Mouse (Mus musculus) limb, embryonic 13.5 days (tissue): Measurements from ENCODE around the gene Mcemp1. TPM values are rescaled to one million over a fixed set of nuclear protein-coding genes. Genes with fewer than 3 reads are reported as not detected.
A peak's percentile ranks its signal among the peaks of the same experiment; 100 is the strongest.

Experiments
- ATAC-seq: fragments of 200-750 bp; cut with Nextera tagmentation; 2 replicates; pipeline ENCODE4 v1.8.0; 2017; ENCODE audit warnings: low read depth, moderate number of reproducible peaks, moderate TSS enrichment; ENCODE audit not compliant: low FRiP score
- H3K27ac ChIP-seq: fragments of 300-500 bp; sonication (generic); 2 replicates; pipeline ENCODE4 v1.5.1; 2015; ENCODE audit warnings: inconsistent platforms, mild to moderate bottlenecking, moderate library complexity
- H3K27me3 ChIP-seq: fragments of 300-500 bp; sonication (generic); 2 replicates; pipeline ENCODE4 v1.6.1; 2015; ENCODE audit warnings: mild to moderate bottlenecking, inconsistent platforms
- H3K36me3 ChIP-seq: fragments of 300-500 bp; sonication (generic); 2 replicates; pipeline ENCODE4 v1.6.1; 2015; ENCODE audit warnings: inconsistent platforms, mild to moderate bottlenecking, moderate library complexity
- H3K4me1 ChIP-seq: fragments of 300-500 bp; sonication (generic); 2 replicates; pipeline ENCODE4 v1.6.1; 2015; ENCODE audit warnings: inconsistent platforms
- H3K4me2 ChIP-seq: fragments of 300-500 bp; sonication (generic); replicated peaks from 2 replicates; pipeline ENCODE4 v1.6.1; 2015; ENCODE audit warnings: inconsistent platforms, mild to moderate bottlenecking, moderate library complexity
- H3K4me3 ChIP-seq: fragments of 300-500 bp; sonication (generic); 2 replicates; pipeline ENCODE4 v1.5.1; 2015; ENCODE audit warnings: moderate library complexity, mild to moderate bottlenecking, inconsistent platforms
- H3K9ac ChIP-seq: fragments of 300-500 bp; sonication (generic); 2 replicates; pipeline ENCODE4 v1.6.1; 2015; ENCODE audit warnings: mild to moderate bottlenecking, inconsistent platforms
- H3K9me3 ChIP-seq: fragments of 300-500 bp; sonication (generic); 2 replicates; pipeline ENCODE4 v1.6.1; 2016; ENCODE audit warnings: inconsistent platforms
- WGBS: fragments of 180-500 bp; shearing (Covaris S2); methylation state at CpG from one replicate; pipeline ENCODE4 v1.1.7; 2015; 5-methylcytosine and 5-hydroxymethylcytosine counted together
- polyA plus RNA-seq: library from polyadenylated mRNA; unstranded; fragments of >200 nt; fragmentation: Nextera tagmentation; extraction: Ambion mirVana; gene quantifications from 2 replicates; pipeline ENCODE4 v1.2.1, GENCODE M21; 2015

The Mcemp1 gene
- polyA plus RNA-seq, 1 experiment from 2014 or later = not detected

DNA sequence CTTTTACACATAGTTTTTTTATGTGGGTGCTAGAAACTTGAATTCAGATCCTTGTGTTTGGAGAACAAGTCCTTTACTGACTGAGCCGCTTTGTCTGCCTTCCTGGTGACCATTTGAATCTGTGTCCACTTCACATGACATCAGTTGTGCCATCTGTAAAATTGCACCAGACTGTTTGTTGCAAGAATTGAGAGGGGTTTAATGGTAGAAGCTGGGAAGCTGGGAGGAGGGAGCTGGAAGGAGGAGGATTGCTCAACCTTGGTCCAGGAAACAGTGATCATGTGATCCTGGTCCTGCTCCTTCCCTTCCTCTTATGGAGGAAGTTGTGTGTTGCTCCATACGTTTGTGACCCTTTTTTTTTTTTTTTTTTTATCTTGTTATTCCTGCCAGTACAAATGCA lies 17.3 kb upstream of the Mcemp1 start:
- H3K4me1 ChIP-seq = no peaks in the 10 kb centered on the region
- no peak overlapping the region for H3K27ac ChIP-seq
- no peaks in the 10 kb centered on the region for H3K9me3 ChIP-seq
- no peaks in the 10 kb centered on the region for H3K27me3 ChIP-seq
- ATAC-seq = no peak
- H3K9ac ChIP-seq = no peak overlapping the region
- no peak overlapping the region for H3K4me3 ChIP-seq
- 67% methylated on average over 2 of the region's 2 CpGs for WGBS
- H3K4me2 ChIP-seq = no peak overlapping the region
- H3K36me3 ChIP-seq = no peaks in the 10 kb centered on the region

DNA sequence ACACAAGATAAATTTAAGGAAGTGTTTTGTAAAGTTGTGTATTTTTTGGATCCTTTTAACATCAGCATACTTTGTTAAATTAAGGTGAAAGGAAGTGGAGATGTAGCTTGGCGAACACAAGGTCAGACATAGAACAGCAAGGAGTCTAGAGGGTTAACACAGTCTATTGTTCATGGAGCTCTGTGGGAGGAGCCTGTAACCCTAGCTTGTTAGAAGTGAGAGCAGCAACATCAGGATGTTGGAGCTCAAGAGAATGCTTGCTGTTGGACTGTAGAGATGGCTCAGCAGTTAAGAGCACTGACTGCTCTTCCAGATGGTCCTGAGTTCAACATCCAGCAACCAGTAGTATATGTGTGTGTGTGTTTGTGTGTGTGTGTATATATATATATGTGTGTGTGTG lies 16.6 kb upstream of the Mcemp1 start:
- H3K4me3 ChIP-seq = no peak overlapping the region
- H3K27me3 ChIP-seq = no peaks in the 10 kb centered on the region
- no peak overlapping the region for H3K9ac ChIP-seq
- peak; percentile 61; the same call in 1 of the 2 replicates for ATAC-seq
- H3K27ac ChIP-seq = no peak overlapping the region
- H3K9me3 ChIP-seq = no peaks in the 10 kb centered on the region
- H3K36me3 ChIP-seq = no peaks in the 10 kb centered on the region
- 0 out of 2 replicates have a peak overlapping the region, but pooled peaks have one; percentile 14 for H3K4me2 ChIP-seq
- 33% methylated on average over 1 of the region's 1 CpGs for WGBS
- no peaks in the 10 kb centered on the region for H3K4me1 ChIP-seq

DNA sequence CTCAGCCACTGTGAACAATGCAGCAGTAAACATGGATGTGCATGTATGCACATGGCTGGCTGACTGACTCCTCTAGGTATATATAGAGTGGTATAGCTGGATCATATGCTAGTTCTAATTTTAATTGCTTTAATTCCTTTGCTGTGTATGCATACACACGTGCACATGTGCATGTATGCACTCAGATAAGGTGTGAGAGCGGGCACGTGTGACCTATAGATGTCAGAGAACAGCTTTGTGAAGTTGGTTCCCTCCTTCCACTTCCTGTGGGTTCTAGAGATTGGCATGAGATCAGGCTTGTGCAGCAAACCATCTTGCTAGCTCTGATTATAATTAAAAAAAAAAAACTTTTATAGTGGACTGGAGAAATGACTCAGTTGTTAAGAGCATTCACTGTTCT lies 12.7 kb upstream of the Mcemp1 start:
- Histone ChIP-seq H3K9me3 (no peaks in the 10 kb centered on the region), H3K4me2 (no peak overlapping the region), H3K9ac (no peak overlapping the region), H3K27me3 (0 out of 2 replicates have a peak, but pooled peaks cover 3% of the 10 kb centered on the region), H3K27ac (no peak overlapping the region), H3K4me1 (no peaks in the 10 kb centered on the region), H3K4me3 (no peak overlapping the region), H3K36me3 (no peaks in the 10 kb centered on the region)
- WGBS = 69% methylated on average over 3 of the region's 3 CpGs
- no peak for ATAC-seq

DNA sequence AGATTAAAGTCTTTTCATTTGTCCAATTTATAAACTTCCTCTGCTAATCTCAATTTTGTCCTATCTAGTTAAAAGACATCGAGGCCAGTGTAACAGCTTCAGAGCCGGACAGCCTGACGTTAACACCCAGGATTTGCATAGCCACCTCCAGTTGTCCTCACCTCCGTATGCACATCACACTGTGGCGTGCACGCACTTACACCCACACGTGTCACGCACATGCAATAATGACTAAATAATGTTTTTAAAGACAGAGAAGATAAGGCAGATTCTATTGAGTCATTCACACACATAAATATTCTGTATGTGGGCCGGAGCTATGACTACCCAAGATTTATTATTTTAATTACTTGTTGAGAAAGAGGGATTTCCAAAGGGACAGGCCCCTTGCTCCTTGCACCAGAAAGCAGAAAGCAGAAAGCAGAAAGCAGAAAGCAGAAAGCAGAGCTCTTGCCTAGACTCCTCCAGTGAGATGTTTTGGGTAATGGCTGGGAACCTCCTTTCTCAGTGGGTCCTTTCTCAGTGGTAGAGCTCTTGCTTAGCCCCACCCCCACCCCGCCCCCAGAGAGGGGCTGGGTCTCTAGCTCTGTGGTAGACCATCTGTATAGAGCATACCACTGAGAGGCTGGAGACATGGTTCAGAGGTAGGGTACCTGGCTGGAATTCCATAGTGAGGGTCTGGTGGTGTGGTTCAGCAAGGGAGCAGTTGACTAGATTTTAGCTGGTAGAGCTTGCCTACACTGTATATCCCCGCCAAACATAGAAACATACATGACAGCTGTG lies 10.6 kb upstream of the Mcemp1 start:
- Histone ChIP-seq H3K4me3 (no peak overlapping the region), H3K36me3 (no peaks in the 10 kb centered on the region), H3K4me1 (no peaks in the 10 kb centered on the region), H3K9me3 (no peaks in the 10 kb centered on the region), H3K27ac (no peak overlapping the region), H3K4me2 (no peak overlapping the region), H3K27me3 (0 out of 2 replicates have a peak, but pooled peaks cover 4% of the 10 kb centered on the region), H3K9ac (no peak overlapping the region)
- no peak; the same call in 1 of the 2 replicates for ATAC-seq
- WGBS = 70% methylated on average over 11 of the region's 11 CpGs

DNA sequence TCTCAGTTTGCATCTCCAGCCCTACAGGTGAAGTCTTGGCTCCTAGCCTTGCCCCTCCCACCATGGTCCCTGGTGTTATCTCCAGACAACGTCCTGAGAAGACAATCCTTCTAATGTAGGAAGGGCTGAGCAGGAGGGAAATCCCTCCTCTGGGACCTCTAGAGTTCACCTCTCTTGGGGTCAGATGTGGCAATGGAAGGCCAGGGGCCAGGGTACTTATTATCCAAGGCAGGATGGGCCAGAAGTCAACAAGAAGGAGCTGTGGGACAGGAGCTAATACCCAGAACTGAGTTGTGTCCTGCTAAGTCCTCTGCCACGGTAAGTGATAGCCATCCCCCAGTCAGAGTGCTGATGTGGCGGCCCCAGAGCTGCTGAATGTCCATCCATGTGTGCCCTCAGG lies 10.0 kb upstream of the Mcemp1 start, which contains the start of gene Retn:
Retn (plus strand) TSS at position 245 of the 400 bp plus-strand sequence.
- Histone ChIP-seq H3K4me2 (no peak within 1 kb of the TSS), H3K4me1 (no peaks in the 10 kb centered on the region), H3K36me3 (no peaks in the 10 kb centered on the region), H3K27me3 (0 out of 2 replicates have a peak, but pooled peaks cover 4% of the 10 kb centered on the region), H3K9me3 (no peaks in the 10 kb centered on the region), H3K27ac (no peak within 1 kb of the TSS), H3K9ac (no peak within 1 kb of the TSS), H3K4me3 (no peak within 1 kb of the TSS)
- no peak for ATAC-seq
- WGBS = 65% methylated on average over 3 of the region's 3 CpGs

DNA sequence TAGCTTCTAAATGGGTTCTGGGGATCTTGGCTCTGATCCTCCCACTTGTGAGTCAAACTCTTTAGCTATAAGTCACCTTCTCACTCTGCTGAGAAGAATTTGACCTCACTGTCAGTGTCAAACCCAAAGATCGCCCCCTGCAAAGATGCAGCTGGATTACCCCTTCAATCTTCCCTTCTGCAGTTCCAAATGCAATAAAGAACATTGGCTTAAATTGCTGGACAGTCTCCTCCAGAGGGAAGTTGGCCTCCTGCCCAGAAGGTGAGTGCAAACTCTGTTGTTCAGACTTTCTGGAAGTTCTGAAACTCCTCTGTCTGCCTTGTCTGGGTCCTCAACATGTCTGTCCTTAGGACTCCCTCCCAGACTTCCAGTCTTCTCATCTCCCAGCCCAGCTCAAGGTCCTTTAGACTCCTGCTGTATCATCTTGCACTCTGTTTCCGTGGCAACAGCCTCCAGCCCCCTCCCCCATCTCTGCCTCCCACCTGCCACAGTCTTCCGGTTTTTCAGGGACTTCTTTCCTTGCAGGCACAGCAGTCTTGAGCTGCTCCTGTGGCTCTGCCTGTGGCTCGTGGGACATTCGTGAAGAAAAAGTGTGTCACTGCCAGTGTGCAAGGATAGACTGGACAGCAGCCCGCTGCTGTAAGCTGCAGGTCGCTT lies 8.7 kb upstream of the Mcemp1 start:
- H3K4me2 ChIP-seq = no peak overlapping the region

DNA sequence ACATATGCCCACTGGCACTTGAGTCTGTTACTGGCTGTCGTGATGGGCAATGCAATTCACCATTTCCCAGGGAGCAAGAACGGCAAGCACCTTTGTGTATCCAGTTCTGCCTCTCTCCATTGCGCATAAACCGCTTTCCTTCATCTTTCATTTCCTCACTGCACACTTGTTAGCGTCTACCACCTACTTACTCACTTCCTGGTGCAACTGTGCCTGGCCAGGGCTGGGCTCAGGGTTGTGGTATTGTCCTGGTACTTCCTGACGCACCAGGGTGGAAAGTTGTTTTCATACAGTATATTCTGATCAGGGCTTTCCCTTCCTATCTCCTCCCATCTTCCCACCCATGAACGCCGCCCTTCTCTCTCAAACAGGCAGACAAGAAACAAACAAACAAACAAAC lies 4.7 kb upstream of the Mcemp1 start:
- H3K27me3 ChIP-seq = 0 out of 2 replicates have a peak, but pooled peaks cover 4% of the 10 kb centered on the region
- H3K4me3 ChIP-seq = no peak overlapping the region
- H3K9ac ChIP-seq = no peak overlapping the region
- no peaks in the 10 kb centered on the region for H3K4me1 ChIP-seq
- no peak for ATAC-seq
- no peaks in the 10 kb centered on the region for H3K9me3 ChIP-seq
- no peak overlapping the region for H3K27ac ChIP-seq
- 76% methylated on average over 8 of the region's 8 CpGs for WGBS
- no peak overlapping the region for H3K4me2 ChIP-seq
- H3K36me3 ChIP-seq = no peaks in the 10 kb centered on the region

More for the DNA sequence above, 8.7 kb upstream of the Mcemp1 start:
- no peak overlapping the region for H3K4me3 ChIP-seq
- H3K27me3 ChIP-seq = 0 out of 2 replicates have a peak, but pooled peaks cover 4% of the 10 kb centered on the region
- no peak overlapping the region for H3K9ac ChIP-seq
- H3K36me3 ChIP-seq = no peaks in the 10 kb centered on the region
- H3K27ac ChIP-seq = no peak overlapping the region
- no peaks in the 10 kb centered on the region for H3K9me3 ChIP-seq
- 23% methylated on average over 7 of the region's 7 CpGs for WGBS
- H3K4me1 ChIP-seq = no peaks in the 10 kb centered on the region
- peak; percentile 40; the same call in 1 of the 2 replicates for ATAC-seq

DNA sequence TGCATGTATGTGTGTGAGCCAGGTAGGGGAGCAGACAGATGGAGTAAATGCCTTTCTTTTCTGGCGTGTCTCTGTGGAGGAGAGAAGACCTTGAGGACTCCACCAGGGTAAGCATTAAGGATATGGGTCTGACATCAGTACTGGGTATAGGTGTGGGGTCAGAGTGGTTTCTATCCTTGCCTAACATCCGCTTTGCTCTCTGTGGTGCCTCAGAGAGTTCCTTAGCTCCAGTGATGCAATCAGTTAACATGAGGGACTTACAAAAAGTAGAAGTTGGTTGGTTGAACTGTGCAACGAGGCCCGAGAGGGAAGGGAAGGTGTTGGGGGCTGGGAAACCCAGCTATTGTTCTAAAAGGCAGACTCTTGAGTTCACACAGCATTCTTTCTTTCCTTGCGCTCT lies 1.1 kb upstream of the Mcemp1 start:
- H3K9ac ChIP-seq = no peak overlapping the region
- no peaks in the 10 kb centered on the region for H3K27me3 ChIP-seq
- H3K4me2 ChIP-seq = no peak overlapping the region
- ATAC-seq = no peak
- 61% methylated on average over 5 of the region's 5 CpGs for WGBS
- no peak overlapping the region for H3K27ac ChIP-seq
- H3K4me1 ChIP-seq = no peaks in the 10 kb centered on the region
- H3K36me3 ChIP-seq = no peaks in the 10 kb centered on the region
- no peak overlapping the region for H3K4me3 ChIP-seq
- no peaks in the 10 kb centered on the region for H3K9me3 ChIP-seq

DNA sequence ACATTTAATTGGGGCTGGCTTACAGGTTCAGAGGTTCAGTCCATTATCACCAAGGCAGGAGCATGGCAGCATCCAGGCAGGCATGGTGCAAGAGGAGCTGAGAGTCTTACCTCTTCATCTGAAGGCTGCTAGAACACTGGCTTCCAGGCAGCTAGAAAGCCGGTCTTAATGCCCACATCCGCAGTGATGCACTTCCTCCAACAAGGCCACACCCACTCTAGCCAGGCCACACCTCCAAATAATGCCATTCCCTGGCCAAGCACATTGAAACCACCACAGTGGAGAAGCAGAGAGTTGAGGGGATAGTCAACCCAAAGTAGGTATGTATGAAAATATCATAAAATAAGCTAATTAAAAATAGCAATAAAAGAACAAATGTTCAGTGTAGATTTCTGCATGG lies 4.8 kb downstream of the Mcemp1 start:
- no peak overlapping the region for H3K9ac ChIP-seq
- no peaks in the 10 kb centered on the region for H3K9me3 ChIP-seq
- ATAC-seq = no peak
- no peaks in the 10 kb centered on the region for H3K27me3 ChIP-seq
- H3K27ac ChIP-seq = no peak overlapping the region
- no peak overlapping the region for H3K4me2 ChIP-seq
- H3K4me3 ChIP-seq = no peak overlapping the region
- peaks cover 6% of the 10 kb centered on the region; the same call in 1 of the 2 replicates for H3K4me1 ChIP-seq
- WGBS = 80% methylated on average over 2 of the region's 2 CpGs
- H3K36me3 ChIP-seq = no peaks in the 10 kb centered on the region

DNA sequence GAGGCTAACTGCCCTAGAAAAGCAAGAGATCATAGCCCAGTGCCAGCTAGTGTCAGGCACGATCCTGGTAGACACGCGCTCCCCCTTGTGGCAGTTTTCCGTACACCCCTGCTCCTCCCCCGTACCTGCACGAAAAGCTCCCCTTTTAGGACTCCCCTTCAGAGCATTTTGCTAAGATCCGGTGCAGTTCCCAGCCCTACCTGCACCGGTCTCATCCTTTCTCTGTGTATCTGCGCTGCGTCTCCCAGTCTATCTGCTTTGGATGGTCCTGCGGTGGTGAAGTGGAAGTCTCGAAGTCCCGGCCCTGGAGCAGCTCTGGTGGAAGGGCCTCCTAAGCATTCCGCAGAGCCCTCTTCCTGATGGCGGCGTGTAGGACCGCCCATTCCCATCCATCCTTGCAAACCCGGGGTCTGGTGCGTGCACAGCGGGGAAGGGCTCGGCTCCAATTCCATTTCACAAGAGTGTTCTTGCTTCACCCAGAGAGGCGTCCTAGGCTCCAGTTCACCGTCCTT lies 6.5 kb downstream of the Mcemp1 start, which contains the start of gene Fcor:
Fcor (minus strand) TSS at position 383 of the 512 bp plus-strand sequence.
- peak within 1 kb of the TSS; percentile 59 for H3K4me3 ChIP-seq
- H3K27ac ChIP-seq = peak within 1 kb of the TSS; percentile 65
- H3K9me3 ChIP-seq = no peaks in the 10 kb centered on the region
- H3K9ac ChIP-seq = peak within 1 kb of the TSS; percentile 74
- under 1% methylated on average over 23 of the region's 23 CpGs for WGBS
- peak; percentile 84 for ATAC-seq
- peaks cover 10% of the 10 kb centered on the region; the same call in 1 of the 2 replicates for H3K4me1 ChIP-seq
- H3K4me2 ChIP-seq = peak within 1 kb of the TSS; percentile 65
- H3K36me3 ChIP-seq = no peaks in the 10 kb centered on the region
- no peaks in the 10 kb centered on the region for H3K27me3 ChIP-seq

DNA sequence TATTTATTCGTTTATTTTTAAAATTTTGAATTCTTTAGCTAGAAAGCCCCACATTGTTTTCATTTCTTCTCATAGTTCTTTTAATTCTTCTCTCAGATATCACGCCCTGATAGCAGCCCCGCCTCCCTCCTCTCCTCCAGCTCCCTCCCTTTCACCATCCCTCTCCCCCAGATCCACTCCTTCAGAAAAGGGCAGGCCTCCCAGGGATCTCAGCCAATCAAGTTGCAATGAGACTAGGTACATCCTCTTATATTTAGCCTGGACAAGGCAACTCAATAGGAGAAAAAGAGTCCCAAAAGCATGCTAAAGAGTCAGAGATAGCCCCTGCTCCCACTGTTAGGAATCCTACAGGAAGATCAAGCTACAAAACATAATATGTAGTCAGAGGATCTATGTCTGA lies 9.1 kb downstream of the Mcemp1 start:
- Histone ChIP-seq H3K27me3 (no peaks in the 10 kb centered on the region), H3K4me2 (no peak overlapping the region), H3K9me3 (no peaks in the 10 kb centered on the region), H3K36me3 (peaks cover 12% of the 10 kb centered on the region), H3K4me3 (no peak overlapping the region), H3K27ac (no peak overlapping the region), H3K9ac (no peak overlapping the region), H3K4me1 (peaks cover 22% of the 10 kb centered on the region)
- no peak for ATAC-seq
- WGBS = 49% methylated on average over 3 of the region's 3 CpGs
